Mouse (Mus musculus): Measurements from ENCODE around the gene Nt5e. TPM values are rescaled to one million over a fixed set of nuclear protein-coding genes. Genes with fewer than 3 reads are reported as not detected.

Gene Nt5e
- total and polyA plus RNA-seq, 3 experiments = 0.08 to 3.1 (median 0.34) TPM

GRCm38 (mm10) chr9:88369666-88370065, 42.7 kb downstream of the Nt5e start:
- H3K36me3 ChIP-seq (replicated peaks in 1 of 2; ENCODE audit: control insufficient read depth in 1 of 2, insufficient read depth in 1 of 2, low read length in 1 of 2) = peaks cover 4 to 5% of the 10 kb centered on the region in 2 experiments
- H3K4me2 ChIP-seq (ENCODE audit: insufficient read depth, low read depth, poor library complexity, severe bottlenecking) = no peak overlapping the region
- H3K9me3 ChIP-seq (replicated peaks; ENCODE audit: low read length) = no peaks in the 10 kb centered on the region
- TF ChIP-seq JUND (conservative IDR thresholded peaks at IDR 0.05; ENCODE audit: low read depth, low read length) (no peak), CHD1 (IDR thresholded peaks at IDR 0.05; ENCODE audit: low read depth, low read length) (no peak), E2F4 (IDR thresholded peaks at IDR 0.05; ENCODE audit: insufficient replicate concordance, low read depth, low read length) (no peak), CHD2 (IDR thresholded peaks at IDR 0.05; ENCODE audit: low read length) (no peak), RCOR1 (conservative IDR thresholded peaks at IDR 0.05; ENCODE audit: low read depth, low read length) (no peak)
- no peak overlapping the region for H3K4me3 ChIP-seq (replicated peaks in 1 of 3; ENCODE audit: low read depth in 2 of 3, low read length in 2 of 3, poor library complexity in 1 of 3)
- H3K9ac ChIP-seq (ENCODE audit: insufficient read depth, low read depth) = no peak overlapping the region
- no peak for DNase-seq (ENCODE audit: extremely low read depth)
- H3K27me3 ChIP-seq (replicated peaks) = no peaks in the 10 kb centered on the region
- H3K4me1 ChIP-seq (ENCODE audit: control insufficient read depth in 1 of 2, insufficient read depth in 2 of 2) = no peaks in the 10 kb centered on the region
- no peak overlapping the region for H3K27ac ChIP-seq (ENCODE audit: insufficient read depth, low read depth)
- dilution Hi-C loops (cut with MboI; ENCODE audit: extremely low pct_ligation_motif_present, extremely low pct_unique_long_range_greater_than_20kb, low sequenced_read_pairs) (no loop called here), in situ Hi-C loops (cut with MboI; ENCODE audit: low pct_ligation_motif_present, low pct_unique_long_range_greater_than_20kb, low sequenced_read_pairs) (loop anchor here (10.0 kb wide), 1 partner anchor 125 kb away; no protein-coding TSS in a partner anchor)
- H3K79me2 ChIP-seq (replicated peaks; ENCODE audit: control insufficient read depth, extremely low read depth, insufficient read depth, poor library complexity, severe bottlenecking) = no peaks in the 10 kb centered on the region

- Histone ChIP-seq H3K4me3 (replicated peaks in 1 of 3; ENCODE audit: low read depth in 2 of 3, low read length in 2 of 3, poor library complexity in 1 of 3) (no peak overlapping the region), H3K4me2 (ENCODE audit: insufficient read depth, low read depth, poor library complexity, severe bottlenecking) (no peak overlapping the region), H3K4me1 (ENCODE audit: control insufficient read depth in 1 of 2, insufficient read depth in 2 of 2) (no peaks in the 10 kb centered on the region), H3K9ac (ENCODE audit: insufficient read depth, low read depth) (no peak overlapping the region), H3K79me2 (replicated peaks; ENCODE audit: control insufficient read depth, extremely low read depth, insufficient read depth, poor library complexity, severe bottlenecking) (no peaks in the 10 kb centered on the region), H3K27me3 (replicated peaks) (no peaks in the 10 kb centered on the region), H3K9me3 (replicated peaks; ENCODE audit: low read length) (no peaks in the 10 kb centered on the region), H3K27ac (ENCODE audit: insufficient read depth, low read depth) (no peak overlapping the region), H3K36me3 (replicated peaks in 1 of 2; ENCODE audit: control insufficient read depth in 1 of 2, insufficient read depth in 1 of 2, low read length in 1 of 2) (peaks cover 4 to 9% of the 10 kb centered on the region in 2 experiments)
- dilution Hi-C loops (cut with MboI; ENCODE audit: extremely low pct_ligation_motif_present, extremely low pct_unique_long_range_greater_than_20kb, low sequenced_read_pairs) (no loop called here), in situ Hi-C loops (cut with MboI; ENCODE audit: low pct_ligation_motif_present, low pct_unique_long_range_greater_than_20kb, low sequenced_read_pairs) (no loop called here)
- TF ChIP-seq JUN (IDR thresholded peaks at IDR 0.05; ENCODE audit: insufficient read depth, low read depth, low read length) (no peak), HCFC1 (IDR thresholded peaks at IDR 0.05; ENCODE audit: low read depth, low read length) (no peak), RCOR1 (conservative IDR thresholded peaks at IDR 0.05; ENCODE audit: low read depth, low read length) (no peak), ZC3H11A (IDR thresholded peaks at IDR 0.05; ENCODE audit: low read depth, low read length) (no peak), NRF1 (IDR thresholded peaks at IDR 0.05; ENCODE audit: low read depth, low read length) (no peak), SIN3A (IDR thresholded peaks at IDR 0.05; ENCODE audit: low read length) (no peak), USF1 (IDR thresholded peaks at IDR 0.05; ENCODE audit: low read depth, low read length) (no peak), CHD1 (IDR thresholded peaks at IDR 0.05; ENCODE audit: low read depth, low read length) (no peak), USF2 (conservative IDR thresholded peaks at IDR 0.05; ENCODE audit: low read depth, low read length) (no peak), JUND (conservative IDR thresholded peaks at IDR 0.05; ENCODE audit: low read depth, low read length) (no peak), TCF12 (IDR thresholded peaks at IDR 0.05; ENCODE audit: low read depth, low read length) (no peak), ZMIZ1 (IDR thresholded peaks at IDR 0.05; ENCODE audit: low read depth, low read length) (no peak), POLR2AphosphoS2 (IDR thresholded peaks at IDR 0.05; ENCODE audit: low read depth, low read length) (no peak), MXI1 (IDR thresholded peaks at IDR 0.05; ENCODE audit: low read depth, low read length) (no peak)
- no peak for DNase-seq (ENCODE audit: extremely low read depth)
Observed at GRCm38 (mm10) chr9:88371201-88371600, 44.2 kb downstream of the Nt5e start.
